Mouse (Mus musculus): ENCODE data around the gene Nup214.

Nup214 gene

DNA sequence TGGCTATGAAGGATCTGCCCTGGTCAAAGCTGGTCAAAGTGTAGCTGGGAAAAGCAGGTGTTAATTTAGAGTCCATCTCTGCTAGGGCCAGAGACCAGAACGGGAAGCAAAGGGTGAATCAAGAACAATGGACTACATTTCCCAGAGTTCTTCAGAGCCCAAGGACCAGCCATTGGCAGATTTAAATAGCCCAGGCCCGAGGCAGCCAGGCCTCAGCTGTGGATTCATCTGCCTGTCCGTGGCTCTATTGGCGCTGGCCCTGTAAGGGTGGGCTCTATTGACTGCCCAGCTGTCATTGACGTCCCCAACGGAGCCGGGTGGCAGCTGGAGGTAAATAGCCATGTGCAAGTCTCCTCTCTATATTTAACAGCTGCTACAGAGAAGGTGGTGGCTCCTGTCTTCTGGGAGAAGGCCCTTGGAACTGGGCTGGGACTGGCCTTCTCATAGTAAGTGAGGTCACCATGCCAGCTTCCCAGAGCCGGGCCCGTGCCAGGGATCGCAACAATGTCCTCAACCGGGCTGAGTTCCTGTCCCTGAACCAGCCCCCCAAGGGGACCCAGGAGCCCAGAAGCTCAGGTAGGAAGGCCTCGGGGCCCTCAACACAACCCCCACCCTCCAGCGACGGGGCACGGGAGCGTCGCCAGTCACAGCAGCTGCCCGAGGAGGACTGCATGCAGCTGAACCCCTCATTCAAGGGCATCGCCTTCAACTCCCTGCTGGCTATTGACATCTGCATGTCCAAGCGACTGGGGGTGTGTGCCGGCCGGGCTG lies 121.3 kb downstream of the Nup214 start, which contains the start of gene Plpp7:
Gene Plpp7 (plus strand): TSS at position 178 of the 771 bp plus-strand sequence.
- DNase-seq (ENCODE audit: low read depth, low spot score): no peak

DNA sequence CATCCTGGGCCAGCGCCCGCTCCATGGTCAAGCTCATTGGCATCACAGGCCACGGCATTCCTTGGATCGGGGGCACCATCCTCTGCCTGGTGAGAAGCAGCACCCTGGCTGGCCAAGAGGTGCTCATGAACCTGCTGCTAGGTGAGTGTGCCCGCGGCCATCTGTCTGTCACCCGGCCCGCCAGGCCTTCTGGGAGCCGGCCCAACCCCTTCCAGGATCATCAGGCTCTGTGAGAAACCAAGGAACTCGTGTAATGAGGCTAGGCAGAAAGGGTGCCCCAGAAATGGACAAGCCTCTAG lies 121.8 kb downstream of the Nup214 start:
- DNase-seq (ENCODE audit: low read depth, low spot score): no peak

DNA sequence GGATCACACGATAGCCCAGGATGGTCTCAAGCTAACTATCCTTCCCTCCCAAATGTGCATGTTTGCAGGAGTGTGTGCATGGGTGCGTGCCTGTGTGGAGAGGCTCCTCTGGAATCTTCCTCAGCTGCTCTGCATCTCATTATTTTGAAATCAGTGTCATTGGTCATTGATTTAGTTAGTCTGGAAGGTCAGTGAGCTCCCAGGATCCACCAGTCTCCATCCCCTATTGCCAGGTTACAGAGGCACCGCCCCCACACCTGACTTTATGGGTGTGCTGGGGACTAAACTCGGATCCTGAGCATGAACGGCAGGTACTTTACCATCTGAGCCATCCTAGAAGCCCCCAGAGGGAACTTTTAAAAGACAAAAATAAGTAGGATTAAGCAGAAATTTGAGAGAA lies 128.7 kb downstream of the Nup214 start:
- DNase-seq (ENCODE audit: low read depth, low spot score): no peak

- no peak for DNase-seq (ENCODE audit: low read depth, low spot score)
Measured at GRCm38 (mm10) chr2:32103557-32103956, 129.3 kb downstream of the Nup214 start.

Data from A20 (cell line).